Mouse (Mus musculus) lung, postnatal 0 days (tissue): ENCODE measurements around the gene Plxnd1. TPM values are rescaled to one million over a fixed set of nuclear protein-coding genes. Genes with fewer than 3 reads are reported as not detected.

Experiments used
- ATAC-seq: fragments of 200-750 bp; cut with Nextera tagmentation; 2 replicates; pipeline ENCODE4 v1.8.0; 2017; ENCODE audit warnings: moderate library complexity
- DNase-seq: peaks from one replicate; pipeline ENCODE4 v3.0.0-alpha.2; 2016; ENCODE audit warnings: low spot score
- H3K27ac ChIP-seq: fragments of 300-500 bp; sonication (generic); 2 replicates; pipeline ENCODE4 v1.5.1; 2014; ENCODE audit warnings: antibody characterized with exemption, mild to moderate bottlenecking, low read length, mixed read lengths
- H3K27me3 ChIP-seq: fragments of 300-500 bp; sonication (generic); replicated peaks from 2 replicates; pipeline ENCODE4 v1.6.1; 2014; ENCODE audit warnings: low read length, mixed read lengths; ENCODE audit not compliant: insufficient read depth
- H3K36me3 ChIP-seq: fragments of 300-500 bp; sonication (generic); 2 replicates; pipeline ENCODE4 v1.6.1; 2014; ENCODE audit warnings: low read length, mixed read lengths; ENCODE audit not compliant: insufficient read depth
- H3K4me1 ChIP-seq: fragments of 300-500 bp; sonication (generic); 2 replicates; pipeline ENCODE4 v1.6.1; 2014; ENCODE audit warnings: antibody characterized with exemption, low read depth, low read length, mixed read lengths; ENCODE audit not compliant: insufficient read depth
- H3K4me2 ChIP-seq: fragments of 300-500 bp; sonication (generic); replicated peaks from 2 replicates; pipeline ENCODE4 v1.6.1; 2014; ENCODE audit warnings: low read depth, mild to moderate bottlenecking, low read length, moderate library complexity, mixed read lengths
- H3K4me3 ChIP-seq: fragments of 300-500 bp; sonication (generic); 2 replicates; pipeline ENCODE4 v1.5.1; 2014; ENCODE audit warnings: low read depth, low read length
- H3K9ac ChIP-seq: fragments of 300-500 bp; sonication (generic); replicated peaks from 2 replicates; pipeline ENCODE4 v1.6.1; 2014; ENCODE audit warnings: low read depth, mild to moderate bottlenecking
- H3K9me3 ChIP-seq: fragments of 300-500 bp; sonication (generic); 2 replicates; pipeline ENCODE4 v1.6.1; 2016; ENCODE audit warnings: low read length, mixed read lengths
- CTCF ChIP-seq: IDR thresholded peaks from 2 replicates; pipeline ENCODE4 v1.5.1; 2016; ENCODE audit warnings: antibody characterized with exemption, mild to moderate bottlenecking
- EP300 ChIP-seq: IDR thresholded peaks from 2 replicates; pipeline ENCODE4 v1.6.1; 2016; ENCODE audit warnings: antibody characterized with exemption, mild to moderate bottlenecking, control low read depth
- WGBS: fragments of 180-500 bp; shearing (Covaris S2); extraction: QIAGEN DNeasy Blood & Tissue Kit; methylation state at CpG from one replicate; pipeline ENCODE4 v1.1.7; 2014; 5-methylcytosine and 5-hydroxymethylcytosine counted together
- polyA plus RNA-seq: library from polyadenylated mRNA; unstranded; fragments of >200 nt; fragmentation: Nextera tagmentation; extraction: Ambion mirVana; gene quantifications from 2 replicates; pipeline ENCODE4 v1.2.1, GENCODE M21; 2015

Gene Plxnd1
- polyA plus RNA-seq, 1 experiment from 2014 or later, result 26.9 TPM

- Histone ChIP-seq H3K9me3 (no peaks in the 10 kb centered on the region), H3K27me3 (no peaks in the 10 kb centered on the region), H3K36me3 (no peaks in the 10 kb centered on the region), H3K9ac (peak overlapping the region; percentile 43), H3K4me3 (peak overlapping the region; percentile 76), H3K4me1 (peaks cover 10% of the 10 kb centered on the region), H3K27ac (peak overlapping the region; percentile 82), H3K4me2 (peak overlapping the region; percentile 74)
- ATAC-seq (peak; percentile 3; the same call in 1 of the 2 replicates), DNase-seq (peak; percentile 62)
- 23% methylated on average over 10 of the region's 10 CpGs for WGBS
- TF ChIP-seq EP300 (no peak), CTCF (no peak)
Measured at GRCm38 (mm10) chr6:115991881-115992620, 2.8 kb downstream of the Plxnd1 start.

DNA sequence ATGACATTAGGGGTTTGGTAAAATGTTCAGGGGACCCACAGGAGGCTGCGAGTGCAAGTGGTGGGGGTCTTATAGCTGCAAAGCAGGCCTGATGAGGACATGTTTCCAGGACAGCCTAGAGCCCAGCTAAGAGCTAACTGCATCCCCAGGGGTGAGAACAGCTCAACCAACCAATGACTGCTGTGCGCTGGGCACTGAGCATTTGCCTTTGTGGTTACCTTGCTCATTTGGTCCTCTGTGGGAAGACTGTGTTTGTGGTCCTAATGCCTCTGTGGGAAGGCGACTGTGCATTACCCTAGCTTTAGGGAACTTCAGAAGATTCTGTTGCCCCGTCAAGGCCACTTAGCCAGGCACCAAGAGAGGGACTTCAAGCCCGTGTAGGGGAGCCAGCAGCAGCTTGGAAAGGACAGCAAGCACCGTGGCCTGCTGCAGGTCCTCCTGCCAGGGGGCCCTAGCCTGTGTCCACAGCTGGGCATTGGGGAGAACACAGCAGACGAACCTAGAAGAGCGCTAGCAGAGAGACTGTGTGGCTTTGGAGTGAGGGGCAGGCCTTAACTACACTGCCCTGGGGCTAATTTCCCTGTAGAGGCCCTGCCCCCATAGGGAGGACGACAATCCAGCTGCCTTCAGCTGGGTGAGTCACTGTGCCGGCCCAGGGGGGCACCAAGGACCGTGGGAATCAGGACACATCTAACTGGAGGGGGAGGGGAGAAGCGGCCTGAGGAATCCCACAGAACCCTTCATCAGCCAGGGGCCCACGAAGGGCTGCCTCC is 3.5 kb downstream of the Plxnd1 start:
- no peaks in the 10 kb centered on the region for H3K9me3 ChIP-seq
- H3K4me1 ChIP-seq, result peaks cover 10% of the 10 kb centered on the region
- WGBS, result 30% methylated on average over 13 of the region's 13 CpGs
- DNase-seq (peak; percentile 85), ATAC-seq (peak; percentile 43)
- peak overlapping the region; percentile 43 for H3K9ac ChIP-seq
- no peaks in the 10 kb centered on the region for H3K27me3 ChIP-seq
- H3K27ac ChIP-seq, result peak overlapping the region; percentile 82
- peak overlapping the region; percentile 76 for H3K4me3 ChIP-seq
- no peaks in the 10 kb centered on the region for H3K36me3 ChIP-seq
- TF ChIP-seq CTCF (no peak), EP300 (peak; percentile 33; the same call in 1 of the 2 replicates)
- H3K4me2 ChIP-seq, result peak overlapping the region; percentile 74

GRCm38 (mm10) chr6:115990479-115990878 is 4.3 kb downstream of the Plxnd1 start:
- Histone ChIP-seq H3K27me3 (no peaks in the 10 kb centered on the region), H3K36me3 (no peaks in the 10 kb centered on the region), H3K4me1 (peaks cover 11% of the 10 kb centered on the region), H3K9ac (no peak overlapping the region), H3K4me3 (peak overlapping the region; percentile 76; the same call in 1 of the 2 replicates), H3K9me3 (no peaks in the 10 kb centered on the region), H3K27ac (no peak overlapping the region), H3K4me2 (peak overlapping the region; percentile 74)
- no peak for ATAC-seq
- 70% methylated on average over 9 of the region's 9 CpGs for WGBS
- TF ChIP-seq EP300, result no peak
- no peak for TF ChIP-seq CTCF
- DNase-seq, result no peak

GRCm38 (mm10) chr6:115990056-115990455 is 4.7 kb downstream of the Plxnd1 start:
- H3K27me3 ChIP-seq, result no peaks in the 10 kb centered on the region
- TF ChIP-seq EP300 (no peak), CTCF (no peak)
- no peak for ATAC-seq
- H3K4me1 ChIP-seq, result peaks cover 14% of the 10 kb centered on the region
- H3K9me3 ChIP-seq, result no peaks in the 10 kb centered on the region
- H3K36me3 ChIP-seq, result no peaks in the 10 kb centered on the region
- no peak overlapping the region for H3K4me3 ChIP-seq
- H3K4me2 ChIP-seq, result peak overlapping the region; percentile 74
- H3K27ac ChIP-seq, result no peak overlapping the region
- 74% methylated on average over 3 of the region's 3 CpGs for WGBS
- H3K9ac ChIP-seq, result no peak overlapping the region
- DNase-seq, result no peak

DNA sequence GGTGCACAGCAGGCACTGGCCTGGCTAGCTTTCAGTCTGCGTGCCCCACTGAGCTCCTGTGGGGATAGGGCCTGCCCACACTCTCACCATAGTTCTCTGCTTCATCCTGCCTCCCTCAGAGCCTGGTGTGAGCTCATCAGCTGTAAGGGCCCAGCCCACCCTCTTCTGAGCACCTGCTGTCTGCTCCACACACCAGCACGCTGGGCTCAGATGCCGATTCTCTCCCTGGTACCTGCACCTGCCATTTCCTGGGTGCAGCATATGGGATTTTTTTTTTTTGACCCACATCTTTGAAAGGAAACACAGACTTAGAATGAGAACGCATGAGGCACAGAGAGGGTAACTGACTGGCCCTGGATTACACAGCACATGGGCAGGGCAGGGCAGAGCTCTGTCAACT is 5.2 kb downstream of the Plxnd1 start:
- DNase-seq (no peak), ATAC-seq (no peak)
- no peak overlapping the region for H3K4me3 ChIP-seq
- 67% methylated on average over 4 of the region's 4 CpGs for WGBS
- H3K4me2 ChIP-seq, result peak overlapping the region; percentile 74
- H3K36me3 ChIP-seq, result no peaks in the 10 kb centered on the region
- H3K27me3 ChIP-seq, result no peaks in the 10 kb centered on the region
- no peak overlapping the region for H3K9ac ChIP-seq
- no peaks in the 10 kb centered on the region for H3K9me3 ChIP-seq
- peaks cover 18% of the 10 kb centered on the region for H3K4me1 ChIP-seq
- H3K27ac ChIP-seq, result no peak overlapping the region
- TF ChIP-seq EP300 (no peak), CTCF (no peak)

DNA sequence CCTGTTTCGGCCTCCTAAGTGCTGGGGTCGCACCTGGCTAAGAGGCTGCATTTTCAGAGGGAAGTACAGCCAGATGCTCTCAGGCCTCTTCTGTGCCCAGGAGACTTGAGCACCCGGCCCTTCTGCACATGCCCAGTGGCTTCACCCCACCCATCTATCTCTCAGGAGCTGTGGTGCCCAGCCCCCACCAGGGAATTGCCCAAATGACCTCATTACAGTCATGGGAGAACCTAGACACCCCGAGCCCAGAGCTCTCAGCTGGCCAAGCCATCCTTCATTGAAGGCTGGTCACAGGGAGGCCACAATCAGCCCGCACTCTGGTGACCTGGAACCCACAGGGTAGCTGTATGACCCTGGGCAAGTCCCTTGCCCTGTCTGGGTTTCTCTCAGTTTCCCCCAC is 5.8 kb downstream of the Plxnd1 start:
- H3K27ac ChIP-seq, result no peak overlapping the region
- ATAC-seq (no peak), DNase-seq (no peak)
- H3K9me3 ChIP-seq, result no peaks in the 10 kb centered on the region
- no peak for TF ChIP-seq CTCF
- H3K27me3 ChIP-seq, result no peaks in the 10 kb centered on the region
- H3K9ac ChIP-seq, result no peak overlapping the region
- WGBS, result 69% methylated on average over 5 of the region's 5 CpGs
- H3K4me1 ChIP-seq, result peaks cover 19% of the 10 kb centered on the region
- no peak overlapping the region for H3K4me3 ChIP-seq
- peak overlapping the region; percentile 74; the same call in 1 of the 2 replicates for H3K4me2 ChIP-seq
- H3K36me3 ChIP-seq, result no peaks in the 10 kb centered on the region
